Mouse (Mus musculus): ENCODE results near the gene Prss8.
"Not testable (repeated sequence)": the region's sequence is repeated elsewhere in the genome, so short reads cannot be mapped to it uniquely, and the experiment has no call there.

Prss8 gene

DNA sequence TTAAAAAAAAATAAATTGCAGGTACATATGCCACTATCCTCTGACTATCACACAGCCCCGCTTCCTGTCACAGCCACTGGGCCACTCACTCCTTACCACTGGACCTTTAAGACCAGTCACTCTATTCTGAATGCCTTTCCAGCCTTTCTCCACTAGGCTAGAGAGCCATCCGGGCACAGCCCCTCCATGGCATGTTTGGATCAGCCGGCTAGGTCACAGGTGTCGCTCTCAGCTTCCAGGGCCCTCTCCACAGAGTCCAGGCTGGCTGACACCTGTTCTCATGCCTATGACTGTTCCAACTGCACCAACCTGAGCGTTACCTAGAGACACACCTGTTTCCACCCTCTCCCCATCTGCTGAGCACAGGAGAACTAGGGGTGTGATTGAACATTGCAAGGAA, 1.3 kb downstream of the Prss8 start:
- DNase-seq (ENCODE audit: low spot score) = no peak

DNA sequence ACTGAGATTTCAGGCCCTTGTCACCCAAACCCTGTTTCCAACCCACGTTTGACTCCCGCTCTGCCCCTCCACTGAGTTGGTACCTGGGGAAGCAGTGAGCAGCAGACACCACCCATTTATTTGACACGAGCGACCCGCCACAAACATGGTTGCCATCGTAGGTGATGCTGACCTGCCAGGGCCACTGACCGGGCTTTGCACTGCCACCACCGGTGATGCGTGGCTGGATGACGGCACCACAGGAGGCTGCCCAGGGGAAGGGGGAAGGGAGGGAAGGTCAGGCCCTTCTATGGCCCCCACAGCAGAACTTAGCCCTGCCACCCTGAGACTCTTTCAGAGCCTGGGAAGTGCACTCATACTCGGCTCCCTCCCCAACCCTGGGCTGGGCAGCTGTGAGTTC, 2.2 kb downstream of the Prss8 start:
- DNase-seq (ENCODE audit: low spot score) = no peak

DNA sequence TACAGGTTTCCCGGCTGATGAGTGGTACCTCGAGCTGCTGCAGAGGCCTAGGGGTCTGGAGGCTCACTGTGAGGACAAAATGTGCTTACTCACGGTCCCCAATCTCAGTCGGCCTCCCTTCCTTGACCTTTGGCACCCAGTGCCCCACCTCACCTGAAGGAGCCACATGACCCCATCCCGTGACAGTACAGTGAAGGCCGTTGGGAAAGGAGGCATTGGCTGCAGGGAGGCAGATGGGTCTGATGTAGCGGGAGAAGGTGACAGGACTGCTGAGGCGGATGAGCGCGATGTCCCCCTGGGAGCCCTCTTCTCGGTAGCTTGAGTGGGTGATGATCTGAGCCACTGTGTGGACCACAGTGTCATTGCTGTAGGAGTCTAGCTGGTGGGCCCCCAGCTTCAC, 3.1 kb downstream of the Prss8 start:
- no peak for DNase-seq (ENCODE audit: low spot score)

DNA sequence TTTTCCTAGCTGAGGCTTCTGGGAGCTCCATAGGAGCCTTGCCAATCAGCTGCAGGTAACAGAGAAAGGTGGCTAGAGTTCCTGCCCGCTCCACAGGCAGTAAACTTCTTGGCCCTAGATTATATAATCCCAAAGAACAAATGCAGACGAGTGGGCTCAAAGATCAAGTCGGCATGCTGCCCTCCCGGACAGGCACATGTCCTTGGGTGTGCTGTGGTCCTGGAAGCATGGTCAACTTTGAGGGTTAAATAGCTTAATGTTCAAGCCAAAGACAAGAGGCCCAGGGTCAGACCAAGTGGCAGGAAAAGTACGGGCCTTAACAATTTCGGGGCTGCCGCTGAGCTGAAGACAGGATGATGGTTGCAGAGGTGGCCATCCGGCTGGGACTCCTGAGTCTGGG, 3.8 kb downstream of the Prss8 start:
- no peak for DNase-seq (ENCODE audit: low spot score)

DNA sequence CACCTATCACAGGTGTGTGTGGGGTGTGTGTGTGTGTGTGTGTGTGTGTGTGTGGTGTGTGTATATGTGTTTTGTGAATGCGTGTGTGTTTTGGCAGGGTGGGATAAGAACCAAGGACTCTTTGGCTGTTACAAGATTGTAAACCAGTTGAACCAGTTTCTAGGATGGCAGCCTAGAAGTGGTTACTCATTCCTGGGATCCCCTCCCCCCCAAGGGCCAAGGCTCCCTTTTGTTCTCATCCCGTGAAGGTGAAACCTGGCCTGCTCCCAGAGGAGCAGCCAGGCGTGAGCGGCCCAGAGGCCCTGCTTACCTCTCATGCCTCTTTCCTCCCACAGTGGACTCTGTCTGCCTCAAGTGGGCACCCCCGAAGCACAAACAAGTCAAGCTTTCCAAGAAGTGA, 4.7 kb downstream of the Prss8 start:
- no peak for DNase-seq (ENCODE audit: low spot score)

DNA sequence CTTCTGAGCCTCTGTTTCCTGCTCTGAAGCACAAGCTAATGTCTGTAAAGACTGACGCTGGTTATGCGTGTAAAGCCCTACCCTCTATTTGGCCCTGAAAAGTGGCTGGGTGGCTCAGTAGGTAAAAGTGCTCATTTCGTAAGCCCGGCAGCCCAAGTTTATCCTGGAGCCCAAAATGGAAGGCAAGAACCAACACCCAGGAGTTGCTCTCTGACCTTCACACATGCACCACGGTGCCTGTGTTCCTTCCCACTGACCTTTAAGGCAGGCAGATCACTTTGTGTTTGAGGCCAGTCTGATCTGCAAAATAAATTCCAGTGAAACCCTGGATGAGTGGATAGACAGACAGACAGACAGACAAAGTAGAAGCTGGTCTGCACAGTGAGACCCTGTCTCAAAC, 6.2 kb downstream of the Prss8 start:
- no peak for DNase-seq (ENCODE audit: low spot score)

DNA sequence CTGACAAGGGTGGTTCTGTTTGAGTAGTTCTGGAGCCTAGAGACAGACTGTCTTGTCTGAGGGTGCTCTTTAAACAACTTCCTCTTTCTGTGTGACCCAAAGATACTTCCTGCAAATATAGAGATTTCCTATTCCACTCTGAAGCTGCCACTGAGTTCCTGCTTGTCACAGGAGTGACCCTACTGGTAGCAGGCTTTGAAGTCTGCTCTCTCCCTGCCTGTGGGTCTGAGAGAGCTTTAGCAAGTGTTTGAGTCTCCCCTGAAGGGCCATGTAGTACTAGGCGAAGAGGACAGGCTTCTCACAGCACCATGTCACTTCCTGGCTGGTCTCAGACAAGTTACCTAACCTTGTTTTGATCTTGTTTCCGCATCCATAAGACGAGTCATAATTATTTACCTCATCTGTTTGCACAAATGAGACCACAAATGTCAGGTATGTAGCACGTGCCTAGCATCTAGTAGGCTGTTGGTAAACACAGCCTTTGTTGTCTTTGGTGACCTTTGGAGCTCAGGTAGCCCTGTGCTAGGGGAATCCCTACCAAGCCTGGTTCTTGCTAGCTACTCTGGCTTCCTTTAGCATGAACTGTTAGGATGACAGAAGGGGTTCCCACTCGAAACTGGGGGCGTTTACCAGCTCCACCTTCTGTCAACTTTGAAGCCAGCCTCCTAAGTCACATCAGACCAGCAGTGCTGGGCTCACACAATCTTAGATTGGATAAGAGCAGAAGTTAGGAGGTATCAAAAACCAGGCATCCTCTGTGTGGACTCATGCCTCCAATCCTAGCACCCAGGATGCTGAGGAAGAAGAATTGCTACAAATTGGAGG, 7.2 kb downstream of the Prss8 start:
- DNase-seq (ENCODE audit: low spot score) = peak; percentile 52

DNA sequence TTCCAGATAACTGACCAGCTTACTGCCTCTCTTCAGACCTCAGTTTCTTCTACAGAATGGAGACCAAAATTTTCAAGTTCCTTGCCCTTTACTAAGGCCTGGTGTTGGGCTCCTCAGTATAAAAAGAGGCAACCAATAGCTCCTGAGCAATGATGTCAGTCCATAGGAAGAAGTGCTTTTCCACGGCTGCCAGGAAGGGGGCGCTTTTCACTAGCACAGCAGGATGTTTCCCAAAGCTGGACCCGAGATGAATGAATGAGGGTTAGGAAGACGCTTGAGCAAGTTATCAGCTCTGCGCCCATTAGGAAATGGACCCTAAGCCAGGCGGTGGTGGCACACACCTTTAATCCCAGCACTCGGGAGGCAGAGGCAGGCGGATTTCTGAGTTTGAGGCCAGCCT, 8.4 kb downstream of the Prss8 start:
- DNase-seq (ENCODE audit: low spot score) = no peak

DNA sequence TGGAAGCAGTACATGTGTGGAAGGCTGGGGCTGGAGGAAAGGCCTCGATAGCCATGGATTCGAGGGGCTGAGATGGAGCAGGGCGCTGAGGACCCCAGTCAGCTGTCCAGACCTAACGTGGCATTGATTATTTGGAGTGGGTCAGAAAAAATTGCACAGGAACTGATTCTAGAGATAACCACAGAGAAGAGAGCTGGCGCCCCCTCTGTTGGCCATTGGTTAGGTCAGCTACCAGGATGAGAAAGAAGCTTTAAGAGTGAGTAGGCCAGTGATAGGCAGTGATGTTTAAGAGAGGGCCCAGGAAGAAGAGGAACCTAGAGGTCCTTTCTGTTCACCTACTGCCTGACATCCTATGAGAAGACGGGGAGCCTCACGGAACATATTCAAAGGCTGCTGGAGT, 10.6 kb downstream of the Prss8 start:
- no peak for DNase-seq (ENCODE audit: low spot score)

DNA sequence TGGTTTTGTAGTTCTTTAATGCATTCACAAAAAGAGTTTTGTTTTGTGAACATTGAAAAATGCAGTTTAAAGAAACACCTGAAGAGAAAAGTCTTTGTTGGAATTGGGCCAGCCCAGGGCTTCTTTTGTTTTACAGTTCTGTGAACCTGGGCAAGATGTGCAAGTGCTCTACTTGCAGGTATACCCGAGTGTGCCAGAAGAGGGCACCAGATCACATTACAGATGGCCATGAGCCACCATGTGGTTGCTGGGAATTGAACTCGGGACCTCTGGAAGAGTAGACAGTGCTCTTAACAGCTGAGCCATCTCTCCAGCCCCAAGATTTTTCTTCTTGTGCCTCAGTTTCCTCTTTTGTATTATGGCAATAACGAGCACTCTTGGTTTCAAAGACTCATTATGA, 11.7 kb downstream of the Prss8 start:
- peak; percentile 65 for DNase-seq (ENCODE audit: low spot score)

DNA sequence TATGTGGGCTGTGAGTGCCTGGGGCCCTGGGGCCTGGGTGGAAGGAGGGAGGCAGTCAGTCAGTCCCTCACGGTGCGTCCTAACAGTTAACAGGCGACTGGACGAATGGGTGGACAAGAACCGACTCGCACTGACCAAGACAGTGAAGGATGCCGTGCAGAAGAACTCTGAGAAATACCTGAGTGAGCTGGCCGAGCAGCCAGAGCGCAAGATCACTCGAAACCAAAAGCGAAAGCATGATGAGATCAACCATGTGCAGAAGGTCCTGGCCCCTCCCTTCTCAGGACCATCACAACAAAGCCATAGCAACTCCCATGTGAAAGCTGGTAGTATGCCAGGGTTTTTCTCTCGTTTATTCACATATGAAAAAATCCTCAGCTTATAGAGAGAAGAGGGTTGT, 14.6 kb downstream of the Prss8 start:
- no peak for DNase-seq (ENCODE audit: low spot score)

DNA sequence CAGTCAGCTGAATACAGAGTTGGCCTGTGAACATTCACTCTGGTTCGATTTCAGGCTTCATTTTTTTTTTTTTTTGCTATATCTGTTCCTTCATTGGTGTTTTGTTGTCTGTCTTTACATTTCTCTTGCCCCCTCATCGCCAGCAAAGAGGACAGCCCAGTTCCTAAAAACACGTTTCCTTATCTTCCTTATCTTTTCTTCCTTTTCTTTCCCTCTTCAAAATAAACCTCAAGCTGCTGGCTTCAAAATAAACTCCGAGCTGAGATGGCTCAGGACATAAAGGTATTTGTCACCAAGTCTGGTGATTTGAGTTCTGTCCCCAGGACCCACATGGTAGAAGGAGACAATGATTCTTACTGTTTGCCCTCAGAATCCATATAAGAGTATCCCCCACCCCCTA, 17.0 kb downstream of the Prss8 start:
- DNase-seq (ENCODE audit: low spot score) = no peak

DNA sequence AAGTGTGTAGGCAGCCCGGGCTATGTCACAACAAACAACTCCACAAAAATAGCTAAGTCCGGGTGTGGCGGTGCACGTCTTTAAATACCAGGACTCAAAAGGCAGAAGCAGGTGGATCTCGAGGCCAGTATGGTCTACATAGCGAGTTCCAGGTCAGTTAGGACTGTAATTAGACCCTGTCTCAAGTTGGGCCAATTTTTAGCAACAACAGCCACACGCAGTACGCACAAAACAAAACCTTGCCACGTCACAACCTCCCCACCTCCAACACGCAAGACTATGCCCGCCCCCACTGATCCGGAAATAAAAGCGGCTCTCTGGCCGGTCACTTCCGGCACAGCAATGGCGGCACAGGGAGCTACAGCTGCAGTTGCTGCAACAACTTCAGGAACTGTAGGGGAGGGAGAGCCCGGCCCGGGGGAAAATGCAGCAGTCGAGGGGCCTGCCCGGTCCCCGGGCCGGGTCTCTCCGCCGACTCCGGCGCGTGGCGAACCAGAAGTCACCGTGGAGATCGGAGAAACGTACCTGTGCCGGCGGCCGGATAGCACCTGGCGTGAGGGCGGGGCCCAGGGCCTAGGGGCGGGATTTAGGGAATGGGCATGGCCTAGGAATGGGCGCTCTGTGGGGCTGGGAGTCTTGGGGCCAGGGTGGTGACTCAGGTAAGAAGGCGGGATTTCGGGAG, 17.6 kb downstream of the Prss8 start, which contains the start of gene Kat8:
Gene Kat8, plus strand, starts transcription at position 327 of the 682 bp plus-strand sequence.
- DNase-seq (ENCODE audit: low spot score) = peak; percentile 87

DNA sequence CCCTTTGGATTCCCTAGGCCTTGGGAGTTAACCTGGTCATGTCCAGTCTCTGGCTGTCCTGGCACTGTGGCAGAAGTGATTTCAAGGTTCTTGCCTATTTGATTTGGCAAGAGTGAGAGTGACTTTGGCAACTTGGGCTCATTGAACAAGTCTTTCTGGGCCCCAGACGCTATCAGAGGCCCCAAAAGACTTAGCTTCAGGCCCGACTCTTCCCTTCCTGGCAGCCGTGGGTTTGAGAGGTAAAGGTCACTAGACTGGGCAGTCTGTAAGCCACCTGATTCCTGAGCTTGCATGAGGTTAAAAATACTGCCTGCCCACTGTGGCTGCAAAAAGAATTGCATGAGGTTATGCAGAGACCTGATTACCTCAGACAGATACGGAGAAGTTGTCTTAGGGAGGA, 21.2 kb downstream of the Prss8 start:
- no peak for DNase-seq (ENCODE audit: low spot score)

DNA sequence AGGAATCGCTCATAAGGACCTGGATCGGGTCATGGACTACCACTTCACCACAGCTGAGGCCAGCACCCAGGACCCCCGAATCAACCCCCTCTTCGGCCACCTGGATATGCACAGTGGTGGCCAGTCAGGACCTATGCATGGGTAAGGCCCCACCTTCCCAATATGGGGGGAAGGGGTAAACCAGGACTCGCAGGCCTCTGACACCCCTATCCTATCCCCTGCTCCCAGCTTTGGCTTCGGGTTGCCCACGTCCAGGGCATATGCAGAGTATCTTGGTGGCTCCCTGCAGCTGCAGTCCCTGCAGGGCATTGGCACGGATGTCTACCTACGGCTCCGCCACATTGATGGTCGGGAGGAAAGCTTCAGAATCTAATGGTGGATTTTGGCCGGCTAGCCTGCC, 22.0 kb downstream of the Prss8 start:
- DNase-seq (ENCODE audit: low spot score) = no peak

DNA sequence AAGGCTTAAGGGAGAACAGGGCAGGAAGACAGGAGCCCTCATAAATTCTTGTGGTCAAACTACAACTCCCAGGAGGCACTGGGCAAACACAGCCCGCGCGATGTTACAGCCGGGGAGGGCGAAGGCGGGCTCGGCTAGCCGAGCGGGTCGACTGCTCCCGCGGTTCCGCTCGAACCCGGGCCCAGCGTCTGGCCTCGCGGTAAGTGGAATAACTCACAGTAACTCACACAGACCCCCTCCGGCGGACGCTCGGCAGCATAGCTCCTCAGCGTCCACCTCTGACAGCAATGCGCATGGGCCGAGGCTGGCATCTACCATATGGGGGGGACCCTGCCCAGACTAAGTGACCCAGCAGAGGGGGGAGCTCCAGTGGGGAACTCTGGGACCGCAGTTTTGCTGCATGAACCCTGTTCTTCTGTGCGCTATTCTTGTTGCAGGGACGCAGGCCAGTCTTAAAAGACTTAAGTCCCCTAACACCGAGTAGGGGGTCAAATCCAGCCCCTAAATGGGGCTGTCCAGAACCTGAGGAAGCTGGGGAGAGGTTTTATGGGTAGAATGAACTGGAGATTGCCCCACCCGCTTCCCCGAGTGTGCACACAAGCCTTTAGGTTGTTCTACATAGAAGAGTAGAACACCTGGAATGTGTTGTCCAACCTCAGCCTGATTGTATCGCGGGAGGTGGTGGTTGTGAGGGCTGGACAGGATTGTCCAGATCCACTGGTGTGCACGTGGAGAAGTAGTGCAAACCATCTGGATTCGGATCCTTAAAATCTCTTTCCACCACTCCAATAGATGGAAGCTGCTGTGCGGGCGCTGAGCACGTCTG, 25.7 kb downstream of the Prss8 start, which contains the start of gene Bckdk:
Gene Bckdk, plus strand, starts transcription at position 112 of the 826 bp plus-strand sequence.
- peak; percentile 64 for DNase-seq (ENCODE audit: low spot score)

DNA sequence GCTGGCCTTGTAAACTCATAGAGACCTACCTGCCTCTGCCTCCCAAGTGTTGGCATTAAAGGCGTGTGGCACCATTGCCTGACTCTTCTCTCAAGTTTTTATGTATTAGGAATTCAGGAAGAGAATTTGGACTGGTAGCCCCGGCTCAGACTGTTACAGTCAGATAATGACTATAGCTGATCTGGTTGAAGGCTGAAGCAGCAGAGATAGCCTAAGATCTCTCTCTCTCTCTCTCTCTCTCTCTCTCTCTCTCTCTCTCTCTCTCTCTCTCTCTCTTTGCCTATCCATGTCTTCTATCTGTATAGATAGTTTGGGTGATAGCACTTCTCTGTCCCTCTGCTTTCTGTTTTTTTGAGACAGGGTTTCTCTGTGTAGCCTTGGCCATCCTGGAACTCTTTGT, 28.1 kb downstream of the Prss8 start:
- DNase-seq (ENCODE audit: low spot score) = no peak

DNA sequence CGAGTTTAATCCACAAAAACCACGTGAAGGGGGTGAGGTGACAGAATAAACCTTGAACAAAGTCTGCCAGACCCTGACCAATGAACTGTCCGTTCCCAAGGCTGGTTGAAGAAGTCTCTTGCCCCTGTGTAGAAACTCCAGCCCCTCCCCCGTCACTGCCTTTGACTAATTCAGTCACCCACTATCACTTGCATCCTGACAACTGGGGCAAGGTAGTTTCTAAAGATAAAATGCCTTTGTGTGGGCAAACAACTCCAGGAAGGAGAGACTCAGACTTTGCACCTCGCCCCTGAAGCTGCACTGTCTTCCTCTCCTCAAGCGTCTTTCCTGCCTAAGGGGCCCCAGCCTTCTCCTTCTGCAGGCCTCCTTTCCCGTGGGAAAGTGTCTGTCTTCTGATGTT, 29.9 kb downstream of the Prss8 start:
- DNase-seq (ENCODE audit: low spot score) = no peak

DNA sequence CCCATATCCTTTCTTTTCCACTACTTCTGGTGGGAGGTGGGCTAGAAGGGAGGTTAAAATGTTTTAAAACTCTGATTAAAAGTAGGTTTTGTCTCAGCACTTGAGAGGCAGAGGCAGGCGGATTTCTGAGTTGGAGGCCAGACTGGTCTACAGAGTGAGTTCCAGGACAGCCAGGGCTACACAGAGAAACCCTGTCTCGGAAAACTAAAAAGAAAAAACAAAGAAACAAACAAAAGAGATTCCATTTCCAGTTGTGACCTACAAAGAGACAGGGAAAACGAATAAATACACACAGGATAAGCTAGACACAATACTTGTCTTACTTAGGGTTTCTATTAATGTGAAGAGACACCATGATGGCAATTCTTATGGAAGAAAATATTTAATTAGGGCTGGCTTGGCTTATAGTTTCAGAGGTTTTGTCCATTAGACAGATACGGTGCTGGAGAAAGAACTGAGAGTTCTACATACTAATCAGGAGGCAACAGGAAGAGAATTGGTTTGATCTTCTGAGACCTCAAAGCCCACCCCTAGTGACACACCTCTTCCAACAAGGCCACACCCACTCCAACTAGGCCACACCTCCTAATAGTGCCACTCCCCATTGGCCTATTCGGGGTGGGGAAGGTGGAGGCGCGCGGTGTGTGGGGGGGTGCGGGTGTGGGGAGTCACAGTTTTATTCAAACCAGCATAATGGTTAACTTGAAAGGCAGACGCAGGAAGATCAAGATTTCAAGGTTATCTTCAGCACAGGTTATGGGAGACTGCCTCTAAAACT, 31.5 kb downstream of the Prss8 start:
- DNase-seq (ENCODE audit: low spot score) = peak; percentile 72

DNA sequence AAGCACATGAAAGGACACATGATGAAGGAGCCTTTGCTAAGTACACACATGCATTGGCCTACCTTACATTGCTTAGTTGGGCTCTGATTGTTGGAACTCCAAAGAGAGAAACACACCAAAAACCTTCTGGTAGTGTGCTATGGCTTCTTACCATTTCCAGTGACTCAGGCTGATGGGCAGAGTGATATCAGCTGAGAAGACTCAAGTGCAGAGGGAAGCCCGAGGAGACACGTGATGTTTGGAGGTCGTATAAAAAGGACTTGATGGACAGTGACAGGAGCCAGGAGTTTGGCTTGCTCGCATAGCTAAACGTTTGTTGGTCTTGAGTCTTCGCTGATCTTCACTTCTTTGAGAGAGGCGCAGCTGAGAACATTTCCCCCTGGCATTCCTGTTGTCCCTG, 32.4 kb downstream of the Prss8 start:
- DNase-seq (ENCODE audit: low spot score) = no peak

DNA sequence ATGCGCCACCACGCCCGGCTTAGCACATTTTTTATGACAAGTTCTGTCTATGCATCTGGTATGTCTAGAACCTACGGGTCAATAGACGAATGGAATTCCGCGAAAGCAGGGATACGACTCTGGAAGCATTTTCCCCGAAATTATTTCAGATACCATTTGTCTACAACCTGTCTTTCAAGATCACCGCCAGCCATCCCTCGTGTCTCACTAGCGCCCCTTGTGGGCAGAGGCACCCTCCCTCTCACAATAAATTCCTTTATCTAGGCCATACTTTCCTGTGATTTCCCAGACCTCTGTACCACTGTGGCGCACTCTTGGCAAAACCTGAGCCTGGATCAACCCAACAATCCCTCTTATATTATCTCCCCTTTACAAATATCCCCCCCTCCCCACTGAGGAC, 33.5 kb downstream of the Prss8 start:
- DNase-seq (ENCODE audit: low spot score) = peak; percentile 65

DNA sequence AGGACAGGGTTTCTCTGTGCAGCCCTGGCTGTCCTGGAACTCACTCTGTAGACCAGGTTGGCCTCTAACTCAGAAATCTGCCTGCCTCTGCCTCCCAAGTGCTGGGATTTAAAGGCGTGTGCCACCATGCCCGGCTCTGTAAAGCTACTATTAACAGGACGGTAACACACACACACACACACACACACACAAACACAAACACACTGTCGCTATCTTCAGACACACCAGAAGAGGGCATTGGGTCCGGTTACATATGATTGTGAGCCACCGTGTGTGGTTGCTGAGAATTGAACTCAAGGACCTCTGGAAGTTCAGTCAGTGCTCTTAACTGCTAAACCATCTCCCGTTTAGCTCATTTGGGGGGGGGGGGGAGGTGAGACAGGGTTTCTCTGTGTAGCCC, 34.0 kb downstream of the Prss8 start:
- DNase-seq (ENCODE audit: low spot score) = not testable (repeated sequence)
